ENCODE assay signal across 9 mouse cellular contexts in the genomic region with DNA sequence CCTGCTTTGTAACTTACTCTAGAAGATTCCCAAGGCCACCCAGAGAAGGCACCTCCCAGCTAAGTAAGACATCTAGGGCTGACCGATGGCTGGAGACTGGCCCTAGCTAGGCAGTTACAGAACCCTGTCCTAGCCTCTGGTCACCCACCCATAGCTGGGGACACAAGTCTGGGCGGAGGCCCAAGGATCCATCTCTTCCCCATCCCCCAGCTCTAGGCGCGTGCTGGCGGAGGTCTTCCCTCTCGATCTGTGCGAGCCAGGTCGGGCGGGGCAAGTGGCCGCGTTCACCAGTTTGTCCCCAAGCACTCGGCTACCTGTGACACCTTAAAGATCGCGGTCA. TPM values are rescaled to one million over a fixed set of nuclear protein-coding genes. Genes with fewer than 3 reads are reported as not detected.
DNase-seq lines count a peak whose midpoint lies in the region; ATAC-seq and TF ChIP-seq lines count a peak whose summit lies in the region.
"Had no signal": no experiment of that assay in that cellular context is flagged by ENCODE, and none has a peak within 500 bp of the region (broad histone marks: within the 10 kb centered on the region; RNA-seq: fewer than 3 reads in every experiment).

No protein-coding gene starts in this region.

- no peaks in the 10 kb centered on the region for H3K36me3 ChIP-seq in liver, adult 2 months (ENCODE audit: control insufficient read depth, insufficient read depth, low read length)
- no peaks in the 10 kb centered on the region for H3K36me3 ChIP-seq in embryonic facial prominence, embryonic 11.5 days (replicated peaks; ENCODE audit: control insufficient read depth, insufficient read depth, low read depth, low read length)
- no peaks in the 10 kb centered on the region for H3K36me3 ChIP-seq in liver, embryonic 14.5 days (replicated peaks; ENCODE audit: control insufficient read depth, insufficient read depth, low read depth)
- H3K36me3 ChIP-seq in stomach, postnatal 0 days (ENCODE audit: control insufficient read depth, insufficient read depth, low read length), result no peaks in the 10 kb centered on the region

- H3K27ac ChIP-seq in liver, adult 2 months (replicated peaks; ENCODE audit: insufficient read depth, low read depth, low read length), result peak overlapping the region; percentile 95
- no peak overlapping the region for H3K27ac ChIP-seq in embryonic facial prominence, embryonic 11.5 days (replicated peaks; ENCODE audit: low read depth, low read length)
- no peak overlapping the region for H3K27ac ChIP-seq in liver, embryonic 14.5 days
- no peak overlapping the region for H3K27ac ChIP-seq in stomach, postnatal 0 days (replicated peaks)

- TF ChIP-seq POLR2A in liver, adult 2 months (IDR thresholded peaks at IDR 0.05; ENCODE audit: extremely low read depth, insufficient read depth, low read length), result no peak

- 3% methylated on average over 14 of the region's 14 CpGs for WGBS in liver, adult 2 months
- 2% methylated on average over 14 of the region's 14 CpGs for WGBS in embryonic facial prominence, embryonic 11.5 days
- 3% methylated on average over 14 of the region's 14 CpGs for WGBS in liver, embryonic 14.5 days (ENCODE audit: insufficient replicate concordance)
- WGBS in stomach, postnatal 0 days, result 3% methylated on average over 14 of the region's 14 CpGs

- peak overlapping the region; percentile 86 for H3K4me3 ChIP-seq in liver, adult 2 months (ENCODE audit: insufficient read depth, low read depth, low read length)
- peak overlapping the region; percentile 61 for H3K4me3 ChIP-seq in embryonic facial prominence, embryonic 11.5 days (ENCODE audit: low read depth, low read length)
- H3K4me3 ChIP-seq in liver, embryonic 14.5 days (ENCODE audit: insufficient read depth in 1 of 2, low read depth in 2 of 2, low read length in 2 of 2), result peak overlapping the region; percentile 49 to 56
- H3K4me3 ChIP-seq in stomach, postnatal 0 days (ENCODE audit: low read depth, low read length), result peak overlapping the region; percentile 60

- H3K9me3 ChIP-seq in embryonic facial prominence, embryonic 11.5 days (replicated peaks; ENCODE audit: control insufficient read depth, low read length), result no peaks in the 10 kb centered on the region
- no peaks in the 10 kb centered on the region for H3K9me3 ChIP-seq in liver, embryonic 14.5 days (ENCODE audit: control insufficient read depth, low read length)
- no peaks in the 10 kb centered on the region for H3K9me3 ChIP-seq in stomach, postnatal 0 days (ENCODE audit: control insufficient read depth, low read length)

- ATAC-seq in embryonic facial prominence, embryonic 11.5 days (replicated peaks; ENCODE audit: insufficient number of reproducible peaks, low FRiP score, low TSS enrichment, low read depth), result peak; percentile 16
- ATAC-seq in liver, embryonic 14.5 days (ENCODE audit: insufficient read depth), result no peak
- ATAC-seq in stomach, postnatal 0 days (ENCODE audit: low FRiP score, low TSS enrichment), result peak; percentile 31; the same call in 1 of the 2 replicates

- H3K27me3 ChIP-seq in liver, adult 2 months (ENCODE audit: control insufficient read depth, insufficient read depth, low read length), result no peaks in the 10 kb centered on the region
- peaks cover 2% of the 10 kb centered on the region; the same call in 1 of the 2 replicates for H3K27me3 ChIP-seq in embryonic facial prominence, embryonic 11.5 days (ENCODE audit: control insufficient read depth, insufficient read depth, low read length)
- peaks cover 6% of the 10 kb centered on the region for H3K27me3 ChIP-seq in liver, embryonic 14.5 days (ENCODE audit: control insufficient read depth, insufficient read depth, low read length)
- no peaks in the 10 kb centered on the region for H3K27me3 ChIP-seq in stomach, postnatal 0 days (ENCODE audit: control insufficient read depth, insufficient read depth, low read length)

- H3K9ac ChIP-seq in liver, adult 2 months (ENCODE audit: low read depth, low read length), result peak overlapping the region; percentile 93
- peak overlapping the region; percentile 70 for H3K9ac ChIP-seq in embryonic facial prominence, embryonic 11.5 days (replicated peaks; ENCODE audit: low read length)
- H3K9ac ChIP-seq in liver, embryonic 14.5 days (replicated peaks), result no peak overlapping the region
- peak overlapping the region; percentile 61 for H3K9ac ChIP-seq in stomach, postnatal 0 days (ENCODE audit: low read length)

- no peak for TF ChIP-seq EP300 in liver, embryonic 14.5 days (IDR thresholded peaks at IDR 0.05; ENCODE audit: low read depth)
- no peak for TF ChIP-seq EP300 in stomach, postnatal 0 days (optimal IDR thresholded peaks at IDR 0.05)

- peak; percentile 57 for DNase-seq in liver, adult 2 months (ENCODE audit: extremely low read depth, low read depth, low spot score)
- no peak for DNase-seq in liver
- no peak for DNase-seq in embryonic facial prominence, embryonic 11.5 days (ENCODE audit: low spot score)
- DNase-seq in heart, postnatal 4 days, result peak; percentile 43
- no peak for DNase-seq in liver, embryonic 14.5 days (ENCODE audit: low read depth in 3 of 3, low spot score in 3 of 3)
- no peak for DNase-seq in stomach, postnatal 0 days (ENCODE audit: low spot score)
- no peak for DNase-seq in retina, embryonic 14.5 days (ENCODE audit: low spot score)
- no peak for DNase-seq in frontal cortex, postnatal 25 days (ENCODE audit: low spot score in 2 of 2)

- no peak for TF ChIP-seq CTCF in liver, adult 2 months (IDR thresholded peaks at IDR 0.05; ENCODE audit: low read depth, low read length)
- TF ChIP-seq CTCF in liver, embryonic 14.5 days (IDR thresholded peaks at IDR 0.05; ENCODE audit: low read depth), result no peak
- TF ChIP-seq CTCF in stomach, postnatal 0 days (IDR thresholded peaks at IDR 0.05; ENCODE audit: low read depth), result no peak

- peaks cover 26% of the 10 kb centered on the region for H3K4me1 ChIP-seq in liver, adult 2 months (ENCODE audit: control insufficient read depth, insufficient read depth, low read length)
- H3K4me1 ChIP-seq in embryonic facial prominence, embryonic 11.5 days (ENCODE audit: control insufficient read depth, insufficient read depth, low read length), result no peaks in the 10 kb centered on the region; the same call in 1 of the 2 replicates
- no peaks in the 10 kb centered on the region; a peak in 1 of 4 replicates for H3K4me1 ChIP-seq in liver, embryonic 14.5 days (replicated peaks; ENCODE audit: control insufficient read depth in 2 of 2, insufficient read depth in 2 of 2, low read length in 1 of 2)
- H3K4me1 ChIP-seq in stomach, postnatal 0 days (replicated peaks; ENCODE audit: control insufficient read depth, insufficient read depth), result no peaks in the 10 kb centered on the region; the same call in 1 of the 2 replicates

- peak overlapping the region; percentile 93 for H3K4me2 ChIP-seq in embryonic facial prominence, embryonic 11.5 days (ENCODE audit: low read depth, low read length)
- peak overlapping the region; percentile 62 for H3K4me2 ChIP-seq in liver, embryonic 14.5 days (ENCODE audit: low read depth)
- peak overlapping the region; percentile 81 for H3K4me2 ChIP-seq in stomach, postnatal 0 days (replicated peaks; ENCODE audit: low read depth)

- H3K79me2 ChIP-seq in liver, adult 2 months (ENCODE audit: control insufficient read depth, insufficient read depth, low read length), result peaks cover 3% of the 10 kb centered on the region; the same call in 1 of the 2 replicates

RNA-seq across cellular contexts. Expression of gene Lrrc3, which starts 0.5 kb away (rescaled TPM):
- 20.9 and 26.7 TPM in 2 replicates for total RNA-seq in liver, adult 2 months (2014; rRNA removed)
- polyA plus RNA-seq in liver, adult 2 months (2012; rRNA removed), result 57.0 and 64.1 TPM in 2 replicates
- polyA plus RNA-seq in embryonic facial prominence, embryonic 11.5 days (2014; fragmentation: Nextera tagmentation; extraction: Ambion mirVana), result 2.2 and 2.5 TPM in 2 replicates
- 1 to 10 TPM; 1.6 to 1.8 TPM for total RNA-seq in heart, postnatal 4 days (2021)
- polyA plus RNA-seq in liver, embryonic 14.5 days (2012; rRNA removed), result 6.7 and 8.4 TPM in 2 replicates
- 8.0 and 8.9 TPM in 2 replicates for polyA plus RNA-seq in liver, embryonic 14.5 days (2014; fragmentation: Nextera tagmentation; extraction: Ambion mirVana)
- 3.3 and 3.6 TPM in 2 replicates for polyA plus RNA-seq in stomach, postnatal 0 days (2015; fragmentation: Nextera tagmentation; extraction: Ambion mirVana)

RNA-seq across cellular contexts. Expression of gene Gm3285, which starts 40.1 kb away (rescaled TPM):
- total RNA-seq in liver, adult 2 months (2014; rRNA removed), result not detected in 2 replicates
- polyA plus RNA-seq in liver, adult 2 months (2012; rRNA removed), result not detected in 2 replicates
- not detected in 2 replicates for polyA plus RNA-seq in embryonic facial prominence, embryonic 11.5 days (2014; fragmentation: Nextera tagmentation; extraction: Ambion mirVana)
- not detected for total RNA-seq in heart, postnatal 4 days (2021)
- polyA plus RNA-seq in liver, embryonic 14.5 days (2012; rRNA removed), result not detected in 2 replicates
- not detected in 2 replicates for polyA plus RNA-seq in liver, embryonic 14.5 days (2014; fragmentation: Nextera tagmentation; extraction: Ambion mirVana)
- polyA plus RNA-seq in stomach, postnatal 0 days (2015; fragmentation: Nextera tagmentation; extraction: Ambion mirVana), result not detected in 2 replicates
- polyA plus RNA-seq: brain, embryonic 14.5 days had no signal

RNA-seq across cellular contexts. Expression of gene Gm10318, which starts 49.2 kb away (rescaled TPM):
- total RNA-seq in liver, adult 2 months (2014; rRNA removed), result not detected in 2 replicates
- not detected in 2 replicates for polyA plus RNA-seq in liver, adult 2 months (2012; rRNA removed)
- not detected in 2 replicates for polyA plus RNA-seq in embryonic facial prominence, embryonic 11.5 days (2014; fragmentation: Nextera tagmentation; extraction: Ambion mirVana)
- total RNA-seq in heart, postnatal 4 days (2021), result not detected
- not detected in 2 replicates for polyA plus RNA-seq in liver, embryonic 14.5 days (2012; rRNA removed)
- not detected in 2 replicates for polyA plus RNA-seq in liver, embryonic 14.5 days (2014; fragmentation: Nextera tagmentation; extraction: Ambion mirVana)
- polyA plus RNA-seq in stomach, postnatal 0 days (2015; fragmentation: Nextera tagmentation; extraction: Ambion mirVana), result not detected in 2 replicates
- polyA plus RNA-seq: brain, embryonic 14.5 days had no signal

RNA-seq across cellular contexts. Expression of gene Gm36176, which starts 55.2 kb away (rescaled TPM):
- not detected in 2 replicates for total RNA-seq in liver, adult 2 months (2014; rRNA removed)
- not detected in 2 replicates for polyA plus RNA-seq in liver, adult 2 months (2012; rRNA removed)
- polyA plus RNA-seq in embryonic facial prominence, embryonic 11.5 days (2014; fragmentation: Nextera tagmentation; extraction: Ambion mirVana), result not detected in 2 replicates
- not detected for total RNA-seq in heart, postnatal 4 days (2021)
- not detected in 2 replicates for polyA plus RNA-seq in liver, embryonic 14.5 days (2012; rRNA removed)
- polyA plus RNA-seq in liver, embryonic 14.5 days (2014; fragmentation: Nextera tagmentation; extraction: Ambion mirVana), result not detected in 2 replicates
- polyA plus RNA-seq in stomach, postnatal 0 days (2015; fragmentation: Nextera tagmentation; extraction: Ambion mirVana), result not detected in 2 replicates
- polyA plus RNA-seq: brain, embryonic 14.5 days had no signal

Comparison
In these comparisons a context has a peak if more than half of its experiments do, and no peak if none do; other contexts are left out.
1. DNase-seq: peak in liver, adult 2 months (single experiment) and heart, postnatal 4 days (single experiment); none in liver (single experiment), embryonic facial prominence, embryonic 11.5 days (single experiment), liver, embryonic 14.5 days (0 of 3), stomach, postnatal 0 days (single experiment), retina, embryonic 14.5 days (single experiment) and frontal cortex, postnatal 25 days (0 of 2).
2. Peak in every context shown above with its lines, with median percentiles within 50 percentile points of each other: H3K4me3 ChIP-seq and H3K4me2 ChIP-seq.